Mouse (Mus musculus): ENCODE data around the gene Pin1. TPM values are rescaled to one million over a fixed set of nuclear protein-coding genes. Genes with fewer than 3 reads are reported as not detected.

Gene Pin1
- polyA plus RNA-seq, 1 experiment from 2014 or later, result 47.5 TPM

- no peak overlapping the region for H3K4me2 ChIP-seq
- H3K27ac ChIP-seq (replicated peaks), result no peak overlapping the region
- no peaks in the 10 kb centered on the region for H3K27me3 ChIP-seq (replicated peaks)
- WGBS, result 85% methylated on average over 4 of the region's 4 CpGs
- no peaks in the 10 kb centered on the region for H3K9me3 ChIP-seq
- no peak overlapping the region for H3K4me3 ChIP-seq
- H3K4me1 ChIP-seq, result peaks cover 30% of the 10 kb centered on the region
- H3K36me3 ChIP-seq, result peaks cover 36% of the 10 kb centered on the region
- no peak overlapping the region for H3K9ac ChIP-seq
- no peak for ATAC-seq (ENCODE audit: extremely low read depth, insufficient number of reproducible peaks, low FRiP score, low TSS enrichment)
Measured at GRCm38 (mm10) chr9:20639486-20639885, 12.4 kb upstream of the Pin1 start.

GRCm38 (mm10) chr9:20641501-20641900, 10.4 kb upstream of the Pin1 start:
- Histone ChIP-seq H3K9me3 (no peaks in the 10 kb centered on the region), H3K4me3 (peak overlapping the region; percentile 95), H3K27ac (replicated peaks) (peak overlapping the region; percentile 97), H3K4me1 (peaks cover 41% of the 10 kb centered on the region), H3K9ac (peak overlapping the region; percentile 98), H3K36me3 (peaks cover 39% of the 10 kb centered on the region), H3K4me2 (peak overlapping the region; percentile 100), H3K27me3 (replicated peaks) (no peaks in the 10 kb centered on the region)
- WGBS, result 13% methylated on average over 6 of the region's 6 CpGs
- ATAC-seq (ENCODE audit: extremely low read depth, insufficient number of reproducible peaks, low FRiP score, low TSS enrichment), result no peak

- under 1% methylated on average over 51 of the region's 51 CpGs for WGBS
- peak within 1 kb of the TSS; percentile 98 for H3K9ac ChIP-seq
Measured at GRCm38 (mm10) chr9:20642101-20642895, 9.6 kb upstream of the Pin1 start, which contains the start of gene Ubl5. Gene Ubl5, plus strand, starts transcription at chr9:20642878.

GRCm38 (mm10) chr9:20642896-20643466, 8.9 kb upstream of the Pin1 start:
- WGBS, result 1% methylated on average over 30 of the region's 30 CpGs
- Histone ChIP-seq H3K4me2 (peak overlapping the region; percentile 100), H3K4me1 (peaks cover 41% of the 10 kb centered on the region), H3K4me3 (peak overlapping the region; percentile 95), H3K9ac (peak overlapping the region; percentile 98), H3K36me3 (peaks cover 39% of the 10 kb centered on the region), H3K27me3 (replicated peaks) (no peaks in the 10 kb centered on the region), H3K9me3 (no peaks in the 10 kb centered on the region), H3K27ac (replicated peaks) (peak overlapping the region; percentile 97)
- peak; percentile 69 for ATAC-seq (ENCODE audit: extremely low read depth, insufficient number of reproducible peaks, low FRiP score, low TSS enrichment)

More at GRCm38 (mm10) chr9:20642101-20642895, 9.6 kb upstream of the Pin1 start, which contains the start of gene Ubl5:
- Histone ChIP-seq H3K4me3 (peak within 1 kb of the TSS; percentile 95), H3K27ac (replicated peaks) (peak within 1 kb of the TSS; percentile 97), H3K4me2 (peak within 1 kb of the TSS; percentile 100), H3K9me3 (no peaks in the 10 kb centered on the region), H3K4me1 (peaks cover 41% of the 10 kb centered on the region), H3K36me3 (peaks cover 39% of the 10 kb centered on the region), H3K27me3 (replicated peaks) (no peaks in the 10 kb centered on the region)
- ATAC-seq (ENCODE audit: extremely low read depth, insufficient number of reproducible peaks, low FRiP score, low TSS enrichment), result peak; percentile 79

- no peak for ATAC-seq (ENCODE audit: extremely low read depth, insufficient number of reproducible peaks, low FRiP score, low TSS enrichment)
Measured at GRCm38 (mm10) chr9:20643781-20644180, 8.1 kb upstream of the Pin1 start.

GRCm38 (mm10) chr9:20644360-20645081, 7.4 kb upstream of the Pin1 start, which contains the start of gene Fbxl12:
Gene Fbxl12, minus strand, starts transcription at chr9:20644767.
- 1% methylated on average over 43 of the region's 43 CpGs for WGBS
- Histone ChIP-seq H3K27me3 (replicated peaks) (no peaks in the 10 kb centered on the region), H3K4me3 (peak within 1 kb of the TSS; percentile 95), H3K9me3 (no peaks in the 10 kb centered on the region), H3K4me1 (peaks cover 35% of the 10 kb centered on the region), H3K9ac (peak within 1 kb of the TSS; percentile 98), H3K4me2 (peak within 1 kb of the TSS; percentile 100), H3K36me3 (peaks cover 39% of the 10 kb centered on the region), H3K27ac (replicated peaks) (peak within 1 kb of the TSS; percentile 97)
- ATAC-seq (ENCODE audit: extremely low read depth, insufficient number of reproducible peaks, low FRiP score, low TSS enrichment), result no peak

More at GRCm38 (mm10) chr9:20643781-20644180, 8.1 kb upstream of the Pin1 start:
- H3K4me3 ChIP-seq, result peak overlapping the region; percentile 95
- H3K9me3 ChIP-seq, result no peaks in the 10 kb centered on the region
- H3K4me1 ChIP-seq, result peaks cover 36% of the 10 kb centered on the region
- WGBS, result 5% methylated on average over 13 of the region's 13 CpGs
- no peaks in the 10 kb centered on the region for H3K27me3 ChIP-seq (replicated peaks)
- H3K27ac ChIP-seq (replicated peaks), result peak overlapping the region; percentile 97
- H3K4me2 ChIP-seq, result peak overlapping the region; percentile 100
- H3K36me3 ChIP-seq, result peaks cover 39% of the 10 kb centered on the region
- peak overlapping the region; percentile 98 for H3K9ac ChIP-seq

GRCm38 (mm10) chr9:20645121-20645520, 6.8 kb upstream of the Pin1 start:
- peak overlapping the region; percentile 97 for H3K27ac ChIP-seq (replicated peaks)
- 3% methylated on average over 17 of the region's 17 CpGs for WGBS
- H3K9ac ChIP-seq, result peak overlapping the region; percentile 98
- H3K4me2 ChIP-seq, result peak overlapping the region; percentile 100
- H3K4me3 ChIP-seq, result peak overlapping the region; percentile 95
- no peak for ATAC-seq (ENCODE audit: extremely low read depth, insufficient number of reproducible peaks, low FRiP score, low TSS enrichment)
- peaks cover 32% of the 10 kb centered on the region for H3K4me1 ChIP-seq
- H3K9me3 ChIP-seq, result no peaks in the 10 kb centered on the region
- H3K36me3 ChIP-seq, result peaks cover 40% of the 10 kb centered on the region
- H3K27me3 ChIP-seq (replicated peaks), result no peaks in the 10 kb centered on the region

GRCm38 (mm10) chr9:20652260-20652658, 364 bp downstream of the Pin1 start:
- WGBS, result under 1% methylated on average over 25 of the region's 25 CpGs
- peak; percentile 21 for ATAC-seq (ENCODE audit: extremely low read depth, insufficient number of reproducible peaks, low FRiP score, low TSS enrichment)
- no peaks in the 10 kb centered on the region for H3K9me3 ChIP-seq

GRCm38 (mm10) chr9:20653859-20654258, 2.0 kb downstream of the Pin1 start:
- WGBS, result 91% methylated on average over 3 of the region's 3 CpGs
- H3K4me1 ChIP-seq, result peaks cover 54% of the 10 kb centered on the region
- peaks cover 62% of the 10 kb centered on the region for H3K36me3 ChIP-seq
- H3K27me3 ChIP-seq (replicated peaks), result no peaks in the 10 kb centered on the region
- no peak overlapping the region; the same call in 1 of the 2 replicates for H3K9ac ChIP-seq
- H3K27ac ChIP-seq (replicated peaks), result no peak overlapping the region
- H3K9me3 ChIP-seq, result no peaks in the 10 kb centered on the region
- H3K4me3 ChIP-seq, result no peak overlapping the region
- peak overlapping the region; percentile 90 for H3K4me2 ChIP-seq
- ATAC-seq (ENCODE audit: extremely low read depth, insufficient number of reproducible peaks, low FRiP score, low TSS enrichment), result no peak

More at GRCm38 (mm10) chr9:20652260-20652658, 364 bp downstream of the Pin1 start:
- Histone ChIP-seq H3K4me3 (peak overlapping the region; percentile 97), H3K4me2 (peak overlapping the region; percentile 90), H3K4me1 (peaks cover 43% of the 10 kb centered on the region), H3K9ac (peak overlapping the region; percentile 95), H3K36me3 (peaks cover 61% of the 10 kb centered on the region), H3K27me3 (replicated peaks) (no peaks in the 10 kb centered on the region), H3K27ac (replicated peaks) (peak overlapping the region; percentile 42)

- Histone ChIP-seq H3K9ac (peak overlapping the region; percentile 15; the same call in 1 of the 2 replicates), H3K9me3 (no peaks in the 10 kb centered on the region), H3K4me2 (no peak overlapping the region), H3K27me3 (replicated peaks) (no peaks in the 10 kb centered on the region), H3K4me1 (peaks cover 44% of the 10 kb centered on the region), H3K27ac (replicated peaks) (peak overlapping the region; percentile 66), H3K36me3 (peaks cover 90% of the 10 kb centered on the region), H3K4me3 (no peak overlapping the region)
- ATAC-seq (ENCODE audit: extremely low read depth, insufficient number of reproducible peaks, low FRiP score, low TSS enrichment), result no peak
- 52% methylated on average over 3 of the region's 3 CpGs for WGBS
Measured at GRCm38 (mm10) chr9:20657546-20657945, 5.7 kb downstream of the Pin1 start.

- no peak overlapping the region for H3K4me3 ChIP-seq
- H3K4me2 ChIP-seq, result no peak overlapping the region
- peaks cover 19% of the 10 kb centered on the region for H3K4me1 ChIP-seq
- no peak overlapping the region for H3K27ac ChIP-seq (replicated peaks)
- H3K9me3 ChIP-seq, result no peaks in the 10 kb centered on the region
- no peak for ATAC-seq (ENCODE audit: extremely low read depth, insufficient number of reproducible peaks, low FRiP score, low TSS enrichment)
- H3K36me3 ChIP-seq, result peaks cover 77% of the 10 kb centered on the region
- H3K27me3 ChIP-seq (replicated peaks), result no peaks in the 10 kb centered on the region
- 65% methylated on average over 3 of the region's 3 CpGs for WGBS
- no peak overlapping the region for H3K9ac ChIP-seq
Measured at GRCm38 (mm10) chr9:20662325-20662724, 10.4 kb downstream of the Pin1 start.

Data from heart, embryonic 13.5 days (tissue).